Mouse (Mus musculus): ENCODE data around the gene Zfp777. TPM values are rescaled to one million over a fixed set of nuclear protein-coding genes. Genes with fewer than 3 reads are reported as not detected.

The Zfp777 gene
- total RNA-seq (2014; rRNA removed) (23.2 and 46.5 TPM in 2 replicates), polyA plus RNA-seq (2015; fragmentation: Nextera tagmentation; extraction: Ambion mirVana) (12.5 and 14.2 TPM in 2 replicates)

- ATAC-seq (peak; percentile 96), DNase-seq (peak; percentile 89)
- Histone ChIP-seq H3K9ac (peak within 1 kb of the TSS; percentile 88), H3K27ac (ENCODE audit: low read depth, low read length) (peak within 1 kb of the TSS; percentile 96), H3K36me3 (ENCODE audit: insufficient read depth) (peaks cover 11% of the 10 kb centered on the region), H3K4me3 (ENCODE audit: low read depth, low read length) (peak within 1 kb of the TSS; percentile 73), H3K4me1 (ENCODE audit: insufficient read depth) (peaks cover 6% of the 10 kb centered on the region; the same call in 1 of the 2 replicates), H3K9me3 (ENCODE audit: low read length) (no peaks in the 10 kb centered on the region), H3K27me3 (ENCODE audit: insufficient read depth, low read length) (no peaks in the 10 kb centered on the region), H3K4me2 (ENCODE audit: low read depth) (peak within 1 kb of the TSS; percentile 85)
- 2% methylated on average over 63 of the region's 82 CpGs for WGBS
- peak; percentile 69 for TF ChIP-seq CTCF (IDR thresholded peaks at IDR 0.05; ENCODE audit: low read depth)
These were observed at the start of gene Zfp777 for GRCm38 (mm10) chr6:48048426-48049272. Gene Zfp777 (minus strand): TSS chr6:48048911.

- no peak for ATAC-seq
- H3K36me3 ChIP-seq (ENCODE audit: insufficient read depth): peaks cover 15% of the 10 kb centered on the region
- peak; percentile 21 for DNase-seq
- peak overlapping the region; percentile 73 for H3K4me2 ChIP-seq (ENCODE audit: low read depth)
- H3K9ac ChIP-seq: peak overlapping the region; percentile 82; the same call in 1 of the 2 replicates
- TF ChIP-seq CTCF (IDR thresholded peaks at IDR 0.05; ENCODE audit: low read depth): peak; percentile 44; the same call in 1 of the 2 replicates
- peak overlapping the region; percentile 83 for H3K4me3 ChIP-seq (ENCODE audit: low read depth, low read length)
- 42% methylated on average over 14 of the region's 14 CpGs for WGBS
- H3K27me3 ChIP-seq (ENCODE audit: insufficient read depth, low read length): no peaks in the 10 kb centered on the region
- peaks cover 7% of the 10 kb centered on the region for H3K4me1 ChIP-seq (ENCODE audit: insufficient read depth)
- H3K9me3 ChIP-seq (ENCODE audit: low read length): no peaks in the 10 kb centered on the region
- H3K27ac ChIP-seq (ENCODE audit: low read depth, low read length): no peak overlapping the region
These were observed 38.4 kb upstream of the Zfp777 start for GRCm38 (mm10) chr6:48086957-48087715.

- H3K36me3 ChIP-seq (ENCODE audit: insufficient read depth): peaks cover 21% of the 10 kb centered on the region
These were observed 37.8 kb upstream of the Zfp777 start, which contains the start of gene Zfp746 for GRCm38 (mm10) chr6:48086471-48086878. Gene Zfp746 (minus strand): TSS chr6:48086593.

GRCm38 (mm10) chr6:48085521-48086404 lies 37.1 kb upstream of the Zfp777 start:
- Histone ChIP-seq H3K4me2 (ENCODE audit: low read depth) (peak overlapping the region; percentile 73), H3K9me3 (ENCODE audit: low read length) (no peaks in the 10 kb centered on the region), H3K27ac (ENCODE audit: low read depth, low read length) (peak overlapping the region; percentile 89), H3K4me1 (ENCODE audit: insufficient read depth) (peaks cover 7% of the 10 kb centered on the region), H3K9ac (peak overlapping the region; percentile 82), H3K36me3 (ENCODE audit: insufficient read depth) (peaks cover 28% of the 10 kb centered on the region), H3K27me3 (ENCODE audit: insufficient read depth, low read length) (no peaks in the 10 kb centered on the region), H3K4me3 (ENCODE audit: low read depth, low read length) (peak overlapping the region; percentile 83)
- DNase-seq (peak; percentile 73), ATAC-seq (peak; percentile 79)
- peak; percentile 52 for TF ChIP-seq CTCF (IDR thresholded peaks at IDR 0.05; ENCODE audit: low read depth)
- WGBS: 4% methylated on average over 64 of the region's 72 CpGs

More at GRCm38 (mm10) chr6:48086471-48086878, 37.8 kb upstream of the Zfp777 start, which contains the start of gene Zfp746:
- peak; percentile 73 for TF ChIP-seq CTCF (IDR thresholded peaks at IDR 0.05; ENCODE audit: low read depth)
- peak; percentile 93 for DNase-seq
- ATAC-seq: peak; percentile 93
- Histone ChIP-seq H3K27ac (ENCODE audit: low read depth, low read length) (peak within 1 kb of the TSS; percentile 89), H3K9ac (peak within 1 kb of the TSS; percentile 82), H3K4me1 (ENCODE audit: insufficient read depth) (peaks cover 7% of the 10 kb centered on the region), H3K9me3 (ENCODE audit: low read length) (no peaks in the 10 kb centered on the region), H3K27me3 (ENCODE audit: insufficient read depth, low read length) (no peaks in the 10 kb centered on the region), H3K4me3 (ENCODE audit: low read depth, low read length) (peak within 1 kb of the TSS; percentile 83), H3K4me2 (ENCODE audit: low read depth) (peak within 1 kb of the TSS; percentile 73)
- WGBS: under 1% methylated on average over 44 of the region's 53 CpGs

- ATAC-seq: no peak
- no peak overlapping the region for H3K4me2 ChIP-seq (ENCODE audit: low read depth)
- no peak for DNase-seq
These were observed 35.1 kb upstream of the Zfp777 start for GRCm38 (mm10) chr6:48083733-48084191.

GRCm38 (mm10) chr6:48081952-48082351 lies 33.2 kb upstream of the Zfp777 start:
- H3K4me3 ChIP-seq (ENCODE audit: low read depth, low read length): no peak overlapping the region
- no peak overlapping the region for H3K9ac ChIP-seq
- WGBS: 97% methylated on average over 3 of the region's 3 CpGs
- no peak overlapping the region for H3K4me2 ChIP-seq (ENCODE audit: low read depth)
- peaks cover 62% of the 10 kb centered on the region for H3K36me3 ChIP-seq (ENCODE audit: insufficient read depth)
- no peak overlapping the region for H3K27ac ChIP-seq (ENCODE audit: low read depth, low read length)
- H3K4me1 ChIP-seq (ENCODE audit: insufficient read depth): peaks cover 7% of the 10 kb centered on the region
- ATAC-seq: no peak
- H3K27me3 ChIP-seq (ENCODE audit: insufficient read depth, low read length): no peaks in the 10 kb centered on the region
- no peaks in the 10 kb centered on the region for H3K9me3 ChIP-seq (ENCODE audit: low read length)
- TF ChIP-seq CTCF (IDR thresholded peaks at IDR 0.05; ENCODE audit: low read depth): no peak
- no peak for DNase-seq

More at GRCm38 (mm10) chr6:48083733-48084191, 35.1 kb upstream of the Zfp777 start:
- Histone ChIP-seq H3K27ac (ENCODE audit: low read depth, low read length) (no peak overlapping the region), H3K4me3 (ENCODE audit: low read depth, low read length) (no peak overlapping the region), H3K4me1 (ENCODE audit: insufficient read depth) (peaks cover 7% of the 10 kb centered on the region), H3K36me3 (ENCODE audit: insufficient read depth) (peaks cover 48% of the 10 kb centered on the region), H3K27me3 (ENCODE audit: insufficient read depth, low read length) (no peaks in the 10 kb centered on the region), H3K9ac (no peak overlapping the region), H3K9me3 (ENCODE audit: low read length) (no peaks in the 10 kb centered on the region)
- 93% methylated on average over 6 of the region's 6 CpGs for WGBS
- no peak for TF ChIP-seq CTCF (IDR thresholded peaks at IDR 0.05; ENCODE audit: low read depth)

All from forebrain, postnatal 0 days (tissue).